ENCODE assay signal across 33 mouse cellular contexts in the genomic region with DNA sequence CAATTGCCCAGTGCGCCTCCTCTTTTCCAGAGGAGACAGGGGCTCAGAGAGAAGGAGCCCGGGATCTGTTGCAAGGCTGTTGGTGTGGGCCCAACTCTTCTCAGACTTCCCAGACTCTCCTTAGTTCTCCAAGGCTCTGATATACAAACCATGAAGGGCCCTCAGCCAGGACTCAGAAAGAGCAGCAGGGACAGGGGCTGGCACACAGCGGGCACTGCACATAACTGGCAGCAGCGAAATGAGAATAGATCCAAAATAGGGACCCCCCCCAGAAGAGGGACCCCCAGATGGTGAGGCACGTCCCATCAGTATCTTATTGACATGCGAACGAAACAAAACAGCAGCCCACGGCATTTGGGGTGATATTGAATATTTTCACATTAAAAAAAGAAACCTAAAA. TPM values are rescaled to one million over a fixed set of nuclear protein-coding genes. Genes with fewer than 3 reads are reported as not detected.
"Had no signal": no experiment of that assay in that cellular context is flagged by ENCODE, and none has a peak within 500 bp of the region (broad histone marks: within the 10 kb centered on the region; RNA-seq: fewer than 3 reads in every experiment).

No protein-coding gene starts in this region.

- H3K4me3 ChIP-seq: heart, adult 2 months; heart, embryonic 13.5 days; heart, embryonic 15.5 days; kidney, embryonic 15.5 days; limb, embryonic 13.5 days; limb, embryonic 15.5 days; liver, embryonic 12.5 days had no signal

- ATAC-seq: forebrain, postnatal 0 days; hindbrain, embryonic 16.5 days; intestine, embryonic 16.5 days; liver, embryonic 12.5 days had no signal

- DNase-seq: forebrain, postnatal 0 days; gastrocnemius, postnatal 10 days; gastrocnemius, postnatal 25 days; heart, adult 11 months; heart, adult 2 months; heart, postnatal 14 days; heart, postnatal 36 days; kidney, adult 11 months; kidney, adult 2 months; kidney, adult 9 months; kidney, postnatal 14 days; kidney, postnatal 36 days; layer of hippocampus, postnatal 36 days had no signal

- H3K27ac ChIP-seq: heart, adult 2 months; heart, embryonic 13.5 days; heart, embryonic 15.5 days; hindbrain, embryonic 14.5 days; kidney, embryonic 15.5 days; kidney, postnatal 0 days; limb, embryonic 13.5 days; limb, embryonic 15.5 days; liver, embryonic 12.5 days; liver, embryonic 14.5 days had no signal

- H3K4me2 ChIP-seq: heart, embryonic 11.5 days; heart, embryonic 13.5 days; heart, embryonic 15.5 days; hindbrain, embryonic 14.5 days; kidney, embryonic 15.5 days; limb, embryonic 13.5 days; limb, embryonic 15.5 days; liver, embryonic 12.5 days had no signal

- H3K27me3 ChIP-seq: heart, embryonic 13.5 days; heart, embryonic 15.5 days; kidney, embryonic 15.5 days; limb, embryonic 13.5 days; limb, embryonic 15.5 days; liver, embryonic 12.5 days had no signal

- H3K9ac ChIP-seq: forebrain, postnatal 0 days; heart, embryonic 13.5 days; heart, embryonic 15.5 days; hindbrain, embryonic 14.5 days; kidney, embryonic 15.5 days; limb, embryonic 13.5 days; limb, embryonic 15.5 days; liver, embryonic 12.5 days; liver, embryonic 14.5 days had no signal

- H3K4me1 ChIP-seq: heart, embryonic 13.5 days had no signal

- H3K9me3 ChIP-seq: heart, embryonic 13.5 days; heart, embryonic 15.5 days; kidney, embryonic 15.5 days; limb, embryonic 13.5 days; limb, embryonic 15.5 days; liver, embryonic 12.5 days had no signal

RNA-seq across cellular contexts. Expression of a gene that starts 34.8 kb away (rescaled TPM):
- total RNA-seq: gastrocnemius, adult 18-20 months had no signal

RNA-seq across cellular contexts. Expression of a gene that starts 58.1 kb away (rescaled TPM):
- total RNA-seq: gastrocnemius, adult 18-20 months; gastrocnemius, postnatal 10 days; gastrocnemius, postnatal 25 days; heart, adult 2 months; heart, postnatal 36 days; hematopoietic stem cell, adult 5-6 weeks; left cerebral cortex, postnatal 10 days; left cerebral cortex, postnatal 36 days; liver, adult 2 months had no signal
- polyA plus RNA-seq: heart, embryonic 13.5 days; intestine, embryonic 14.5 days; limb, embryonic 11.5 days; limb, embryonic 13.5 days; limb, embryonic 15.5 days; liver, adult 2 months; liver, embryonic 12.5 days; liver, embryonic 16.5 days had no signal
